Mouse (Mus musculus): ENCODE measurements around the gene Stk11ip. TPM values are rescaled to one million over a fixed set of nuclear protein-coding genes. Genes with fewer than 3 reads are reported as not detected.
A peak's percentile ranks its signal among the peaks of the same experiment; 100 is the strongest.

Gene Stk11ip
- polyA plus RNA-seq, 1 experiment from 2014 or later: 10.5 TPM

DNA sequence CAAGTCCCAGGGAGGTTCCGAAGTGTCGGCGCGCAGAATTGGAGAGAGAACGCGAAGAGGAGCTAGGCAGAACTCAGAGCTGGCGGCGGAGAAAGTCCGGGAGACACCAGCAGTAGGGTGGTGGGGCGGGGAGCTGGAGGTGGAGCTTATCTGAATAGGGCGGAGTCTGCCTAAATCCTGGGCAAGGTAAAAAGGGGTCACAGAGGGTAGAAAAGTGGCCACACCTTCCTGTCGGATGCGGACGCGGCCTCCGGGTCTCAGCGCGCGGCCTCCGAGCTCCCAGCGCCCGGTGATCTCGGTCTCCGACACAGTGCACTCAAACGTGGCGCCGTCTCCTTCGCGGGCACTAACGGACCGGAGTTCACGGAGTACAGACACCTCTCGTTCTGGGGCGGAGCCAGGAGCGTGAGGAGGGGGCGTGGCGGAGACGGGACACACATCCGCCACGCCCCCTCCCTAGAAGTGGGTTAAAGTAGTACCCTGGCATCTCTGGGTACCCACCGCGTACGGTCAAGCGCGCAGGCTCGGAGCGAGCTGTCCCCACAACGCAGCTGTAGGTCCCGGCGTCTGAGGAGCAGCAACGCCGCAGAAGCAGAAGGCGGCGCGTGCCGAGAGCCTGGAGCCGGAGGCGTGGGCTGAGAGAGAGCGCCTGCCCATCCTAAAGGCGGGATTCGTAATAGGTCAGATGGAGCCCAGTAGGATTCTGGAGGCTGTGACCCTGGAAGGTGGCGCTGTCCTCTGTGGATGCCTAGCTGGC is 33.7 kb upstream of the Stk11ip start:
- ATAC-seq: peak; percentile 63
- H3K27me3 ChIP-seq (replicated peaks): peaks cover 98% of the 10 kb centered on the region
- WGBS (ENCODE audit: insufficient replicate concordance): 1% methylated on average over 62 of the region's 62 CpGs

GRCm38 (mm10) chr1:75490785-75491551 is 30.4 kb upstream of the Stk11ip start:
- WGBS (ENCODE audit: insufficient replicate concordance): 72% methylated on average over 34 of the region's 34 CpGs
- Histone ChIP-seq H3K9me3 (replicated peaks) (no peaks in the 10 kb centered on the region), H3K4me1 (peaks cover 15% of the 10 kb centered on the region), H3K27me3 (replicated peaks) (peaks cover 73% of the 10 kb centered on the region), H3K4me3 (no peak overlapping the region), H3K27ac (no peak overlapping the region), H3K9ac (no peak overlapping the region), H3K4me2 (no peak overlapping the region), H3K36me3 (peaks cover 3% of the 10 kb centered on the region; the same call in 1 of the 2 replicates)
- ATAC-seq: no peak

More for the DNA sequence above, 33.7 kb upstream of the Stk11ip start:
- Histone ChIP-seq H3K27ac (no peak overlapping the region), H3K4me2 (peak overlapping the region; percentile 68), H3K36me3 (peaks cover 2% of the 10 kb centered on the region; the same call in 1 of the 2 replicates), H3K4me1 (peaks cover 15% of the 10 kb centered on the region), H3K9me3 (replicated peaks) (no peaks in the 10 kb centered on the region), H3K9ac (no peak overlapping the region; the same call in 1 of the 2 replicates), H3K4me3 (peak overlapping the region; percentile 51)

DNA sequence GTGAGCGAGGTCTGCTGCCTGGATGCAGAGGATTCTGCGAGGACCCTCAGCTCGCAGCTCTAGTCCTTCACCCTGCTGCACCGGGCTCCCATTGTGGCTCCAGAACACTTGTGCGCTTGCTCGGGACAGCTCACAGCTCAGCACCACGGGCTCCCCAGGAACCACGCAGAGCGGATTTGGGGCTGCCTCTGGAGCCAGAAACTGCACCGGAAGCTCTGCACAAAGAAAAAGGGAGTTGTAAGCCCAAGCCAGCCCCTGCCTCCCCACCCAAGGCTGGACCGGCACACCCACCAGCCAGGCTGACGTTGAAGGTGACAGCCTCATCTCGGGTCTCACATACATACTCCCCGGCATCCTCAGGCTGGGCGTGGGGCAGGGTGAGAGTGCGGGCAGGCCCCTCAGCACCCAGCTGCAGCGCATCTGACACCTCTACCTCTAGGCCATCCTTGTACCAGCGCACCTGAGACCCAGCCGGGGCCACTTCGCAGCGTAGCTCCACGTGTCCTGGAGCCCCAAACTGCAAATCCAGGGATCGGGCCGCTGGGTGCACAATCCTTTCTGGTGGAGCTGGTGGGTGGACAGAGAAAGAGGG is 28.7 kb upstream of the Stk11ip start:
- H3K4me1 ChIP-seq: peaks cover 4% of the 10 kb centered on the region; the same call in 1 of the 2 replicates
- H3K27me3 ChIP-seq (replicated peaks): peaks cover 56% of the 10 kb centered on the region
- H3K36me3 ChIP-seq: peaks cover 10% of the 10 kb centered on the region
- H3K9ac ChIP-seq: no peak overlapping the region
- no peak overlapping the region for H3K27ac ChIP-seq
- no peak overlapping the region for H3K4me3 ChIP-seq
- H3K4me2 ChIP-seq: no peak overlapping the region
- ATAC-seq: no peak
- no peaks in the 10 kb centered on the region for H3K9me3 ChIP-seq (replicated peaks)
- 39% methylated on average over 24 of the region's 24 CpGs for WGBS (ENCODE audit: insufficient replicate concordance)

DNA sequence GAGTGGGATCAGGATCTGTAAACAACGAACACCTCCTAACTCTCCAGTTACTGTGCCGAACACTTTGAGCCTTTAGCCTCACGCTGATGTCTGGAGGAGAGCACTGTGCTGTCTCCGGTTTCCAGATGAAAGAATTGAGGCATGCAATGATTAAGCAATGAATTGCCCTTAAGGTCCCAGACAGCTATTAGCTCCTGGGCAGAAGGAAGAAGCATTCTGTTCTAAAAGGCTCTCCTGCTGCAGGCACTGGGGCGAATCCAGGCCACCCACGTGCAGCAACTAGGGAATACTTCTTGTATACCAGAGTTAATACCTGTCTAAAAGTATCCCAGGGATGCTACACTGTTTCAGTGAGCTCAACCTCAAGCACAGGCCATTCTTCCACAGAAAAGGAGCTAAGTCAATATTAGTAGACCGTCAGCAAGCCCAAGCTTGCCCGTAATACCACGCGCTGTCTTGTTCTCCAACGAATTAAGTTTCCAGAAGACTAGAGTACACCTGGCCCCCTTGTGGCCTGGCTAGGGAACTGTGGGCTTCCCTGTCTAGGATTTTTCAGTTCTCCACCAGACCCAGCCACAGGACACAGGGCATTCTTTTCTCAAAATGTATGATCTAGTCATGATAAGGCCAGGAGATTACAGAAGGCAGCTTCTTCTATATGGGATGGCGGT is 26.3 kb upstream of the Stk11ip start:
- WGBS (ENCODE audit: insufficient replicate concordance): 60% methylated on average over 12 of the region's 12 CpGs
- Histone ChIP-seq H3K9me3 (replicated peaks) (no peaks in the 10 kb centered on the region), H3K36me3 (peaks cover 23% of the 10 kb centered on the region), H3K4me3 (no peak overlapping the region), H3K9ac (no peak overlapping the region), H3K27me3 (replicated peaks) (peaks cover 33% of the 10 kb centered on the region), H3K4me2 (no peak overlapping the region), H3K27ac (no peak overlapping the region), H3K4me1 (no peaks in the 10 kb centered on the region)
- ATAC-seq: no peak

- no peak for ATAC-seq
- H3K9ac ChIP-seq: no peak overlapping the region
- peaks cover 5% of the 10 kb centered on the region; the same call in 1 of the 2 replicates for H3K4me1 ChIP-seq
- H3K36me3 ChIP-seq: peaks cover 52% of the 10 kb centered on the region
- H3K27me3 ChIP-seq (replicated peaks): peaks cover 16% of the 10 kb centered on the region
- H3K4me3 ChIP-seq: no peak overlapping the region
- WGBS (ENCODE audit: insufficient replicate concordance): 58% methylated on average over 4 of the region's 4 CpGs
- H3K27ac ChIP-seq: no peak overlapping the region
- H3K4me2 ChIP-seq: no peak overlapping the region
- no peaks in the 10 kb centered on the region for H3K9me3 ChIP-seq (replicated peaks)
Observed at GRCm38 (mm10) chr1:75498897-75499296, 22.4 kb upstream of the Stk11ip start.

DNA sequence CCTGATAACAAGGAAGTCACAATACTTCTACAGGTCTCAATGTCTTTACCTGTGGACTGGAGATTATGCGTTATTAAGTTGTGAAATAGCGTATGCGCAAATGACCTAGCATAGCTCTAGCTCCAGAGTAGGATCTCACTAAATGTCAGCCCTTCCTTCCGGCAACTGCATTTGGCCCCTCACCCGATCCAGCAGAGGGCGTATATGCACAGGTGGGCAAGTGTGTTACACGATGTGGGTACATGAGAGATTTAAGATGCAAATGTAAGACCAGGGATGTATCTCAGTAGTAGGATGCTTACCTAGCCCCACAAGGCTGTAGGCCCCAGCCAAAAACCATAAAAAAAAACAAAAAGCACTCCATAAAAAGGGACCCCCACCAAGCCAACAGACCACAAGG is 21.9 kb upstream of the Stk11ip start:
- Histone ChIP-seq H3K4me2 (no peak overlapping the region), H3K27ac (no peak overlapping the region), H3K4me3 (no peak overlapping the region), H3K9ac (no peak overlapping the region), H3K27me3 (replicated peaks) (peaks cover 21% of the 10 kb centered on the region), H3K4me1 (peaks cover 7% of the 10 kb centered on the region; the same call in 1 of the 2 replicates), H3K36me3 (peaks cover 54% of the 10 kb centered on the region), H3K9me3 (replicated peaks) (no peaks in the 10 kb centered on the region)
- ATAC-seq: no peak
- 75% methylated on average over 7 of the region's 7 CpGs for WGBS (ENCODE audit: insufficient replicate concordance)

GRCm38 (mm10) chr1:75501905-75502304 is 19.4 kb upstream of the Stk11ip start:
- Histone ChIP-seq H3K9ac (no peak overlapping the region), H3K27ac (no peak overlapping the region), H3K9me3 (replicated peaks) (no peaks in the 10 kb centered on the region), H3K4me1 (peaks cover 14% of the 10 kb centered on the region), H3K4me2 (no peak overlapping the region), H3K4me3 (no peak overlapping the region), H3K36me3 (peaks cover 52% of the 10 kb centered on the region), H3K27me3 (replicated peaks) (peaks cover 46% of the 10 kb centered on the region)
- ATAC-seq: no peak
- 76% methylated on average over 9 of the region's 9 CpGs for WGBS (ENCODE audit: insufficient replicate concordance)

GRCm38 (mm10) chr1:75502945-75503650 is 18.2 kb upstream of the Stk11ip start:
- no peak overlapping the region for H3K4me3 ChIP-seq
- H3K36me3 ChIP-seq: peaks cover 43% of the 10 kb centered on the region
- no peaks in the 10 kb centered on the region for H3K9me3 ChIP-seq (replicated peaks)
- no peak overlapping the region for H3K27ac ChIP-seq
- H3K27me3 ChIP-seq (replicated peaks): peaks cover 58% of the 10 kb centered on the region
- H3K4me2 ChIP-seq: no peak overlapping the region
- ATAC-seq: no peak
- H3K4me1 ChIP-seq: peaks cover 19% of the 10 kb centered on the region
- H3K9ac ChIP-seq: no peak overlapping the region
- 74% methylated on average over 25 of the region's 25 CpGs for WGBS (ENCODE audit: insufficient replicate concordance)

DNA sequence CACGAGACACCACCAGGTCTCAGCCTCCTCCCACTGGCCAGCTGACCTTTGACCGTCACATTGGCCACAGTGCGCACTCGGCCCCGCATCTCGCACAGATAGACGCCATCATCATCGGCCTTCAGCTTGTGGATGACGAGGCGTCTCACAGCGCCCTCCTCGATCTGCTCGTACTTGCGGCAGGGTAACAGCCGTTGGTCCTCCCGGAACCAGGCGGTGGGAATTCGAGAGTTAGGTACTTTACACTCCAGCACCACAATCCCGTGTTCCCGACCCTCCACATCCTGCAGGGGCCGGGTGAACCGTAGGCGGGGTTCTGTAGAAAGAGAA is 17.7 kb upstream of the Stk11ip start:
- 66% methylated on average over 23 of the region's 23 CpGs for WGBS (ENCODE audit: insufficient replicate concordance)
- peaks cover 62% of the 10 kb centered on the region for H3K27me3 ChIP-seq (replicated peaks)

GRCm38 (mm10) chr1:75504256-75505045 is 16.9 kb upstream of the Stk11ip start:
- Histone ChIP-seq H3K27ac (no peak overlapping the region), H3K9ac (no peak overlapping the region), H3K4me2 (peak overlapping the region; percentile 62), H3K4me1 (peaks cover 22% of the 10 kb centered on the region), H3K9me3 (replicated peaks) (no peaks in the 10 kb centered on the region), H3K4me3 (peak overlapping the region; percentile 61; the same call in 1 of the 2 replicates), H3K36me3 (peaks cover 36% of the 10 kb centered on the region), H3K27me3 (replicated peaks) (peaks cover 70% of the 10 kb centered on the region)
- no peak for ATAC-seq
- 43% methylated on average over 9 of the region's 9 CpGs for WGBS (ENCODE audit: insufficient replicate concordance)

More for the DNA sequence above, 17.7 kb upstream of the Stk11ip start:
- no peak overlapping the region for H3K9ac ChIP-seq
- no peak for ATAC-seq
- H3K36me3 ChIP-seq: peaks cover 38% of the 10 kb centered on the region
- H3K4me1 ChIP-seq: peaks cover 19% of the 10 kb centered on the region
- H3K4me2 ChIP-seq: no peak overlapping the region
- no peak overlapping the region for H3K4me3 ChIP-seq
- no peak overlapping the region for H3K27ac ChIP-seq
- no peaks in the 10 kb centered on the region for H3K9me3 ChIP-seq (replicated peaks)

Data from liver, embryonic 12.5 days (tissue).